ENCODE assay signal across 1 mouse cellular context in the genomic region with DNA sequence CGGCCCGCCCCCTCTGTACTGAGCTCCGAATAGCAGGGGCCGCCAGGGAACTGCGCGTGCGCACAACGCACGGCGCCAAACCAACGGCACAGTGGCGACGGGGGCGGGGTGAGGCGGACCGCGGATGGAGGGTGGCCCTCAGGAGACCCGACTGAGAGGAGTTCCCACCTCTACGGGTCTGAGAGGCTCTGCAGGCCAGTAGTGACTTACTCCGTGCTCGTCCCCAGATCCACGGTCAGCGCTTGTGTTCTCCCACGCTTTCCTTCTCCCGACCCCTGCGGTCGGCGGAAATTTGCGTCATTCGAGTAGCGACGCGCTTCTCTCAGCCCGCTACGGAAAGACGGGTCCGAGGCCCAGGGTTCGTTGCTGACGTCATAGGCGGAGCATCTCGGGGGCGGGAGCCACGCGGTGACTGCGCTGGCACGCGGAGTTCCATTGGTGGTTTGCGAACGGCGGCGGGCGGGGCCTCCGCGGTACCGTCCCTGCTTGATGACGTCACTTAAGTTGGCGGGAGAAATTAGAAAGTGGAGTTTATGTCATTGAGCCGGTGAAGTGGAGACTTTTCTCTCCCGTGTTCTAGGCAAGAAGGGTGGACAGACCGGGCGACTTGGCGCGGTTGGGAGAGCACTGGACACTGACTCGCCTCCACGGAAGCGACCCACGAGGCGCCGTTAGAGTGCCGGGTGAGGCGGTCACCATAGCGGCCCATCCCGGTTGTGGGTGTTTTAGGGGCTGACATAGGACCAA.
TF ChIP-seq lines count a peak whose summit lies in the region.

A gene (minus strand): TSS at position 377 of the 747 bp plus-strand sequence.
A gene (plus strand): TSS at position 517 of the 747 bp plus-strand sequence.

TF ChIP-seq in myocyte, 11 proteins besides CTCF, POLR2A, EP300 and RAD21 (continued from another document):
- TF ChIP-seq REST (IDR thresholded peaks at IDR 0.05; ENCODE audit: insufficient read depth, insufficient read length): no peak
TF ChIP-seq in myocyte: peak in this region for 2.
